Mouse (Mus musculus) brown adipose tissue, adult 24 weeks (tissue): ENCODE results near the gene Glrx. TPM values are rescaled to one million over a fixed set of nuclear protein-coding genes. Genes with fewer than 3 reads are reported as not detected.
"Not testable (repeated sequence)": the region's sequence is repeated elsewhere in the genome, so short reads cannot be mapped to it uniquely, and the experiment has no call there.

Experiments used
- H3K27ac ChIP-seq: fragments of 200-500 bp; replicated peaks from 2 replicates; pipeline ENCODE4 v1.5.1; 2012; ENCODE audit warnings: low read depth, mild to moderate bottlenecking, low read length
- H3K4me1 ChIP-seq: fragments of 200-500 bp; 2 replicates; pipeline ENCODE4 v1.6.1; 2012; ENCODE audit warnings: low read length, mixed read lengths; ENCODE audit not compliant: control insufficient read depth, insufficient read depth, insufficient read length
- H3K4me3 ChIP-seq: fragments of 200-500 bp; 2 replicates; pipeline ENCODE4 v1.5.1; 2012; ENCODE audit warnings: low read depth, mild to moderate bottlenecking, low read length, moderate library complexity; ENCODE audit not compliant: insufficient read depth
- polyA plus RNA-seq: library from polyadenylated mRNA; stranded (reverse); fragments of >200 nt; gene quantifications from 2 replicates; pipeline ENCODE4 v1.2.4, GENCODE M21; 2012; ENCODE audit not compliant: missing spikeins, insufficient read depth, insufficient read length

Glrx gene
- polyA plus RNA-seq, 1 experiment = 39.4 TPM

DNA sequence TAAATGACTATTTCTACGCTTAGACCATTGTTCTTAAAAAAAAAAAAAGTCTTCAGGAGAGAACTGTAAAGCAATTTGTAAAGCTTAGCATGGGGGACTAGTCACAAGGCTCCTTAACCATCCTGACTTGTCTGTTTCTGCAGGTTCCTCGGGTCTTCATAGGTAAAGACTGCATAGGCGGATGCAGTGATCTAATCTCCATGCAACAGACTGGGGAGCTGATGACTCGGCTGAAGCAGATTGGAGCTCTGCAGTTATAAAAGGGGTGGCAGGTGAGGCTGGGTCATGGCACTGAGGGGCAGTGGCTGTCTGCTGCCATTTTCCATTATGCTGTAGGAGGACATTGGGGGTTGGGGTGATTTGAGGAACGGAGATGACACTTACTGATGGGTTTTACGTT lies 7.4 kb downstream of the Glrx start:
- peaks cover 10% of the 10 kb centered on the region; the same call in 1 of the 2 replicates for H3K4me1 ChIP-seq
- no peak overlapping the region for H3K27ac ChIP-seq
- no peak overlapping the region for H3K4me3 ChIP-seq

DNA sequence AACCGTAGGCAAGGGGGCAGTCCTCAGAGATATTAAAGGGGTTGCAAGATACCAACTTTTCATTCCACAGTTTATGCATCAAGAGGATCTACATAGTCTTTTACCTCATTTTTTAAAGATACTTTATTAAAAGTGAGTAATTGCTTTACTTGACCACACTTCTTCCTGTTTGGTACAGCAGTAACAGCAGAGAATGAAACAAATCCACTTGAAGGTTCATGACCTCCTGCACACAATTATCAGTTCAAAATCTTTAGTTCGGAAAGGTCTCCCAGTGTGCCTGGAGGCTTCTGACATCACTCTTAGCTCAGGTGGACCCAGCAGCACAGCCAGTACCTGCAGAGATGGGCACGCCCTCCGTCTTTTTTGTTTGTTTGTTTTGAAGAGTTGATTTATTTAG lies 12.4 kb downstream of the Glrx start:
- H3K4me3 ChIP-seq = no peak overlapping the region
- H3K4me1 ChIP-seq = no peaks in the 10 kb centered on the region
- no peak overlapping the region for H3K27ac ChIP-seq

DNA sequence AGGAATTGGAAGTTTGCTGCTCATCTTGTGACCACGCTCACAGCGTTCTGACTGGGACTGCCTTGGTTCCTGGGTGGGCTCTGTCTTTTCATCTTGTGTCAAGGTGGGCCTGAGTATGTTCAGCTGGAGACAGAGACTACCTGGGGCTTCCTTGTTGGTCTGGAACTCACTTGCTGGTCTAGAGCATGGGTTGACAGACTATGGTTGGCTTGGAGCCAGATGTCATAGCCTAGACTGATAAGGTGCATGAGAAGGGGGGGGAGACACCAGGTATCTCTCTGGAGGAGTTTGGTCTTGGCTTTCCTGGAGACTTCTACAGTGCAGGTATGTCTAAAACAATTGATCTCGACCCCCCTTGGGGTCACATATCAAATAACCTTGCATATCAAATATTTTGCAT lies 13.4 kb downstream of the Glrx start:
- no peak overlapping the region for H3K27ac ChIP-seq
- H3K4me3 ChIP-seq = no peak overlapping the region
- H3K4me1 ChIP-seq = no peaks in the 10 kb centered on the region

DNA sequence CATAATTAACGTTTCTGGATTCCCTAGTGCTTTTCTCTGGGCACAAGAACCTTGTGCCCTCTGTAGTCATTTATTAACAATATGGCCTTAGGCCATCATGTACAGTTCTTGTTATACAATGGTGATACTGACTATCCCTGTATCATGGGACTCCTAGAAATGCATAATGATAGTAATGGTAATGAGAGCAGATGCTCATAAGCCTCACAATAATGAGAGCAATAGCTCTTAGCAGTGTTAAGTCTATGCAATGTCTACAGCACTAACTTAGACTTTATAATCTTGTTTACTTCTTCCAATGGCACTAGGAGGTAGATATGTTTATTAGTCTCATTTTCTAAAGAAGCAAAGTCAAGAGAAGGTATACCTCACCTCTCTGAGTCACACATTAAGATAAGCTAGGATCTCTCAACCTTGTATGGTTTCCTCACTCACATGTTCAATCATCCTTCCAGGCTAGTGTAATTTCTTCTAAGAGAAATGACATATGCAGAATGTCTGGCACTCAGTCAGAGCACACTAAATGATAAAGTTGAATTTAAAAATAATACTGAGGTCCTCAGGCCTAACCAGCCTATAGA lies 19.7 kb downstream of the Glrx start:
- no peaks in the 10 kb centered on the region for H3K4me1 ChIP-seq
- H3K4me3 ChIP-seq = no peak overlapping the region
- H3K27ac ChIP-seq = no peak overlapping the region

DNA sequence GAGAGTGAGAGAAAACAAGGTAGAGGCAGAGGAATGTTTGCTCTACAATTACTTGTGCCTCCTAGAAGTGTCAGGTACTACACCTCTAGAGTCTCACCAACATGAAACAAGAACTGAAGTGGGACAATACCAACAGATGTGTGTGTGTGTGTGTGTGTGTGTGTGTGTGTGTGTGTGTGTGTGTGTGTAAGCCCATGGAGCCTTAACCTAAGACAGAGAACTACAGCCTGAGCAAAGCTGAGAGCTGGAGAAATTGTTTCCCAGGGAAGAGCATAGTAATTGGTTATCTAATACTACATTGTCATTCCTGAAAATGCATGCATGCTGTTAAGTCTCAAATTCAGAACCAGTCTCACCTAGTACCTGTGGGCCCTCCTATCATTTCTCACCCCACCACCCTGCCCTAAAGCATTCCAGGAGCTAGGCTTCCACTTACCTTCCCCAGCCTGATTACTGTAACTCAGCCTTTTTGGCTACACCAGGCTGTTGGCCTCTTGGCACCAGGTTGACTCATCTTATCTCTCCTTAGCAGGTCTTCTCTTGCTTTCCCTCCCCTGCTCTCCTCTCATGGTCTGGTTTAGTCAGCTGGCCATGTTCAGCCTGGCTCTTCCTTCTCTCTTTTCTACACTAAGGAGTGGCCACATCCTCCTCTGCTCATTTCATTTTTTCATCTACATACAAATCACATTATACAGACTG lies 26.0 kb downstream of the Glrx start:
- Histone ChIP-seq H3K4me1 (no peaks in the 10 kb centered on the region), H3K4me3 (no peak overlapping the region), H3K27ac (no peak overlapping the region)

DNA sequence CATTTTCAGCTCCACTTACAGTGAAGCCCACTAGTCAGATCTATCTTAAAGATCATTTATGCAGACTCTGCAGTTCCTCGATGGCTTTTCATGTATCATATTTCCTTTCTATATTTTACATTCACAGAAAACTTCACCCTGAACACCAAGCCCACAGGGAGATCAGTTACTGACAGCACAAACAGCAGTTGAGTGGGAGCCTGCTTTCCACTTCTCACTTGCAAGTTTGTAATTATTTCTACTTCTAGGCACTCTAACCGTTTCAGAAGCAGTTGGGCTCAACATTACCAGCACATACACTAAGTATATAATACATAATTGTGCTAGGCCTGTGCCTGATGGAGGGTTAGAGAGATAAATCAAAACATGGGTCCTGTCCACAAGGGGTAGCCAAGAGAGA lies 28.2 kb downstream of the Glrx start:
- Histone ChIP-seq H3K4me3 (no peak overlapping the region), H3K27ac (no peak overlapping the region), H3K4me1 (no peaks in the 10 kb centered on the region)

DNA sequence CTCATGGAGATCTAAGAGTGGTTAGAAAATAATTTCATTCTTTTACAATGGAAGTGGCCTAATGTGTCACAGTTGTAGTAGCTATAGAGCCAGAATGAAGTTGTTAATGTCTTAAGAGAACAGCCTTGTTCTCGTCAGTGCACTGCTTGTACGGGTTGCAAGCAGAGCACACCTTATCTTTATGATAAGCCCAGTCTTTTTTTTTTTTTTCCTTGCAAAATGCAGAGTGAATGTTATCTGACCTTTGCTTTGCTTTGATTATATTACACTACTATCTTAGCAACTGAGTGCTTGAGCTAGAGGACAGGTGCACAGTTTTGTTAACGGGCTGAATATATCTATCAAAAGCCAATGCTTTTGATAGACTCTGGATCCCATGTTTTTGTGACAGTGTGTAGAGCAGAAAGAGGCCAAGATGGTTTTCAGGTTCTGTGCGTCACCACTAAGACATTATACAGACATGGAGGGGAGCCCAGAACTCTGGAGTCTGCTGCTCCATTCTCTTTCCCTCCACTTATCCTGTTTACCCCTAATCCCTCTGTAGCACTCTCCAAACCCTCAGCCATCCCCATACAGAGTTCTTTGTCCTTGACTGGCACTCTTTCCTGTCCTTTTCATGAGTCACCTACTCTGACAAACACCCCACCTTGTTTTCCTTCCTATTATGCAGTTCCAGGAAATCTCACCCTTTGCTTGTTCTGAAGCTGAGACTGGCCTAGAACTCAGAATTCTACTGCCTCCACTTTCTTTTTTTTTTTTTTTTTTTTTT lies 35.1 kb downstream of the Glrx start:
- H3K4me1 ChIP-seq = no peaks in the 10 kb centered on the region
- no peak overlapping the region for H3K27ac ChIP-seq
- H3K4me3 ChIP-seq = no peak overlapping the region

DNA sequence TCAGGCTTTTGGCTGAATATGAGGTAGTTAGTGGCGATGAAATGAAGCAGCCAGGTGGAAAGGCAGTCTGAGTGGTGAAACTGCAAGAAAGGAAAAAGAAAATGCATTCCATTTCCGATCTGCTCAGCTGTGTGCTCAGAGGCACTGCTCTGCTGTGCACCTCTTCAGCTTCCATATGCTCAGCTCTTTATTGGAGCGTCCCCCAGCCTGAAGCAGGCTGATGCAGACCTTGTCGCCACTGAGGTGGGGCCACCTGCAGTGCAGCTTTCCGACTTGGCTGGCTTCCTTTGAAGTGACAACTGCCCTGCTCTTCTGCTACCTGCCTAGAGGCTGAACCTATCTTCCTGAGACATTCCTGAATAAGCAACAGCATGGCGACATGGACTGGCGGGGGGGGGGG lies 36.5 kb downstream of the Glrx start:
- H3K4me3 ChIP-seq, H3K27ac ChIP-seq, H3K4me1 ChIP-seq: not testable (repeated sequence)

DNA sequence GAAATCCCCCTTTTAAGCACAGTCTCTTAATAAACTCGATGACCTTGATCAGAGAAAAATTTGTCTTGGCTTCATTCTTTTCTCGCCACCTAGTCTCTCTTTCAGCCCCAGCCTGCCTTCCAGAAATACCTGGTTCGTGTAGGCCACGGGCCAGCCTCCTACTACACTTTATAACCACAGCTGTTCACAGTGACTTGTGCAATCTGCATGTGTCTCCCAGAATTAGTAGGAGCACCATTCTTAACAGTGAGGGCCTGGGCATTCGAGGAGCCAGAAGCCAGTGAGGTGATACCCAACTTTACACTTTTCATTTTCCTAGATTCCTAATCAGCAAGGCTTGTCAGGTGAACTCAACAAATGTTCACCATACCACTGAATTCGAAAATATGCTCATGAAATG lies 36.9 kb downstream of the Glrx start:
- Histone ChIP-seq H3K4me1 (no peaks in the 10 kb centered on the region), H3K4me3 (no peak overlapping the region), H3K27ac (no peak overlapping the region)

DNA sequence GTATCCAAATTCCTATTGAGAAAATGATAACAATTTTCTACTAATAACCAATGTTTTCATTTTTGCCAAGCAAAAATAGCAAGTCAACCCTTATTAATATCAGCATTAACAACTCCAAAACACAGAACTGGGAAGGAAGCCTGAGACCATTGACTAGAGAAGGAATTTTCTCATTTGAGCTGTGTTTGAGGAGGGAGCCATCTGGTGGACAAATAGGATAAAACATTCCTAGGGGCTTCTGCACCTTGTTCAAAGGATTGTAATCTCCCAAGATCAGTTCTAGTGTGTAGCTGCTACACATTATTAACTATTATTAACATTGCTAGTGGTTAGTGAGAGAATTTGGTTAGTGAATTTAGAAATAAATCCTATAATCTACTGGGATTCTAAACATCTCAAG lies 38.2 kb downstream of the Glrx start:
- no peaks in the 10 kb centered on the region for H3K4me1 ChIP-seq
- no peak overlapping the region for H3K27ac ChIP-seq
- H3K4me3 ChIP-seq = no peak overlapping the region

DNA sequence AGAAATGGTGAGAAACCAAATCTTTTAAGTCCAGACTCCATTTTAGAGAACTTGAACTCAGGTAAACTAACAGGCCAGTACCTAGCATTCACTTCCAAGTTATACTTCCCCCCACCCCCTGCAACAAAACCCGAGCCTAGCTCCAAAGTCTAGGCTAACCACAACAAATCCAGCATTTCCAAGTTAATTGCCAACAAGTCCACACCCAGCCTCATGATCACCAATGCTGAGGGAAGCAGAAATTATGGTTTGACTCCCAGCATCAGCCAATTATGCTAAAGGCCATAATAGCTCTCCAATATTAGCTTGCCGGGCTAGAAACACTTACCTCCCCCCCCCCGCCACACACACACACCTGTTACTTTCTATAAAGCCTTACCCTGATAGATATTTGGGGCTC lies 40.1 kb downstream of the Glrx start:
- no peak overlapping the region for H3K27ac ChIP-seq

DNA sequence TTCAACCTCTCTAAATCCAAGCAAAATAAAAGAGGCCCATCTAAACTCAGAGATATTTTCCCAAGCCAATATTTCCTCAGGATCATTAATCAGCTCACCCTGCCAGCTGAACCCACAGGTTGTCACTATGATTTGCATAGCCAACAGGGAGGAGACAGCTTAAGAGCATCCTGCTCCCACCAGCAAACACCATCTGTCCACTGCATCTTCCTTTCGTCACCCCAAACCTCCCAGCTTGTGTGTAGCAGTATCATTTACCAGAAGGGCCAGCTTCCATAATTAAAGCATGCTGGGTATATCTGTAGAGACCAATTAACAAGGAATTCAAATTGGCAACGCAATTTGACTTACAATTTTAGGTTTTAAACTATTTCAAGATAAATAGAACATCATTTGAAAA lies 40.8 kb downstream of the Glrx start:
- H3K27ac ChIP-seq = no peak overlapping the region
- H3K4me3 ChIP-seq = no peak overlapping the region
- H3K4me1 ChIP-seq = no peaks in the 10 kb centered on the region

More for the DNA sequence above, 40.1 kb downstream of the Glrx start:
- no peaks in the 10 kb centered on the region for H3K4me1 ChIP-seq
- H3K4me3 ChIP-seq = no peak overlapping the region

DNA sequence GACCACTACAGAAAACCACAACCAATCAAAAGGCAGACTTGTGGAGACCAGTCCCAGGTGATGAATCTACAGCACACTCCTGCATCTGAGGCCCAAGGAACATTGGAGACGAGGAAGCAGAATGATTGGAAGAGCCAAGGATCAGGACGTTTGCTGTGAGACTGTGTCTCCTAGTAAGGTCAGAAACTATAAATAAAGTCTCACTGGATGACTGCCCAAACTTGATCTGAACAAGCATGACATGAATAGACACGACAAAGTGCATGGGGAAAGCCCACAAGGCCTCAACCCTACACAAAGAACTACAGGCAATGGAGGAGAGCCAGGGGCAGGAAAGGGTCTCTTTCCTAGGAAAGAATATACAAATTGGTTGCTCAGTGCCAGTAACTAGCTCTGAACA lies 44.1 kb downstream of the Glrx start:
- Histone ChIP-seq H3K4me1 (no peaks in the 10 kb centered on the region), H3K27ac (no peak overlapping the region), H3K4me3 (no peak overlapping the region)

DNA sequence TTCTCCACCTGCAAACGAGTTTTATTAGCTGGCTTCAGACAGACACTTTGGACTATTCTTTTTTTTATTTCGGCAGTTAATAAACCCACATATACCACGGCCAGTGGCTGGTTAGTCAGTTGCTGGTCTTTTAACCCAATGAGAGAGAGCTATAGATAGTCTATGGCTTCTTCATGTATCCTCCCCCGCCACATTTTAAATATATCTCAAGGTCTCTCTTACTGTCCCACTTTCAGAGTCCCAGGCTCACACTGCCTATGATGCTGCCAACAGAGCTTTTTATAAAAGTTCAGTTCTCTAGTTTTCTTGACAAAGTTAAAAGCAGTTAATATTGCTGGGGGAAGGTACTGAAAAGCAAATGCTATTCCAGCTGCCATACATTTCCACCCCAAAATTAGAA lies 52.2 kb downstream of the Glrx start:
- Histone ChIP-seq H3K27ac (no peak overlapping the region), H3K4me3 (no peak overlapping the region), H3K4me1 (peaks cover 4% of the 10 kb centered on the region; the same call in 1 of the 2 replicates)

DNA sequence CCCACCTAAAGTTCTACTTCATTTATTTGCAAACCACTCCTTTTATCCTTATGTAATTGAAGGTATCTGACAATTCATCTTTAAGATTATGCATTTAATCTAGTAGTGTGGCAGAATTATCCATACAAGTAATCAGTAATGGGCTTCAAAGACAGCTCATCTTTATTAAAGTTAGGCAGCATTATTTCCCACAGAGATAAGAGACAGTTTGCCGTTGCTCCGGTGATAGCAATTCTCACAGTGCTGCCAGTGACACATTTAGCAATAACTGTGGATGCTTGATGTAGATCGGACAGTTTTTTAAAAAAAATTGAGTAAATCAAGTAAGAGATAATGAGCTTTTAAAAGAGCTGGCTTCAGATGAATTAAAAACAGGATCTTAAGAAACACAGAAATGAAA lies 52.6 kb downstream of the Glrx start:
- Histone ChIP-seq H3K4me1 (peaks cover 4% of the 10 kb centered on the region; the same call in 1 of the 2 replicates), H3K27ac (no peak overlapping the region), H3K4me3 (no peak overlapping the region)

DNA sequence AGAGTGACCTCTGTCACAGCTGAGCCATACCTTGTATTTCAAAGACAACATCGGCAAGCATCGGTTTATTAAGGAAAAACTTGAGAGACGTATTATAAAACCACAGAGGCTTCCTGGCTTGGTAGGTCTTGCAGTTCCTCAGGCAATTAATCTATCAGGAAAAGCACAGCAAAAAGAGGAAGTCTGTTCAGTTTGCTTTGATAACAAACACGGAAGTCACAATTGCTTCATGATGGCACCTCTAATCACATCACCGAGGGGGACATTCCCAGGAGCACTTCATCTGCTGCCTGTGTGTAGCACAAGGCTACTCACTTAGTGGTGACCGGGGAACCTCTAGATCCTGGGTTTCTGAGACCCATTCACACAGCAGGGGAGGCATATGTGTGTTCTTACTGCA lies 53.2 kb downstream of the Glrx start:
- Histone ChIP-seq H3K4me1 (peaks cover 4% of the 10 kb centered on the region; the same call in 1 of the 2 replicates), H3K4me3 (no peak overlapping the region), H3K27ac (no peak overlapping the region)
